Mouse (Mus musculus) fibroblast of lung, adult 2 months (primary cell): ENCODE measurements around the gene Spag6.
A peak's percentile ranks its signal among the peaks of the same experiment; 100 is the strongest.

ENCODE experiments used
- DNase-seq: peaks from one replicate; pipeline ENCODE4 v3.0.0-alpha.2; 2011; ENCODE audit warnings: low read depth

Spag6 gene

DNA sequence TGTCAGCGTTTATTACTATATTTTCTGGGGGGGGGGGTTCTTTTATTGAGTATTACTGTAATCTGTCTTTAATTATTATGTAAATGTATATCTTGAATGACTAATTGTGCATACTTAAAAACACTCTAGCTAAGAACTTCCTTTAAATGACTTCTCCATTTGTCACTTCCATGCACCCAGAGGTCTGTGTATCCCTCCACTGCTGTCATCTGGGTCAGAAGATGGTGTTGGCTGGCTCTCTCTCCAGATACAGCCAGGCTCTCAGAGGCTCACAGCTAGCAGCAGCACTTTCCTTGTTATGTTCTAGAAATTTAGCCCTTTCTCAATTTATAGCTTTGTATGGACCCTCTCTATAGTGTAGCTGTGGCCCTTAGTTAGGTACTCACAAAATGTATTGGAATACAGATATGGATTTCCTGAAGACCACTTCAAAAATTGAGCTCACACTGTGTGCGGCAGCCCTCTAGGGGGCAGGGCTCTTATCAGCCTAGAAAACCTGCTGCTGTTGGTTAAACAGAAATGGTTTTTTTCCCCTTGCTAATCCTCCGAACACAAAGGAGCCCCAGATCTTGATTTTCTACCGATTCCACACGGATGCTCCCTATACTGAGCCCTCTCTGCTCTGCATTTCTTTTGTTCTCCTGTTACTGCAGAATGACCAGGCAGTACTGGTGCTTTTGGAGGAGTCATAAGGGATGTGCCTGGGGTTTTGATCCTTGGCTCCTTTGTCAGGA is 40.7 kb downstream of the Spag6 start:
- no peak for DNase-seq

- DNase-seq = no peak
Observed at GRCm38 (mm10) chr2:18737040-18737439, 43.2 kb downstream of the Spag6 start.

DNA sequence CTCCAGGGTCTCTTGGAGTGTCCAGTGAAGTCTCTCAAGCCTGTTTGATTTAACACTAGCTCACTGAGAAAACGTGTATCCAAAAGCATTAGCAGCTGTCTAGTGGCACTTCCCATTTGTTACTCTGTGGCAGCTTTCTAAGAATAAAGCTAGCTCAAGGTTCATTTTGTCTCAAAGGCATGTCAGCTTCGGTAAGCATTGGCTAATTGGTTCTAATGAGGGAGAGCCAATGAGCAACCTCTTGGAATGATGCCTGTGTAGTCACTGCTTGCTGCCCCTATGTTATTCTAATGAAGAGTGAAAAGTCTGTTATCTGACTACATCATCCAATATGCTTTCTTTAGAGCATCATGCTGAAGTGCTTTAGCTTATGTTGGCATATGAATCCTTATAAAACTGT is 45.4 kb downstream of the Spag6 start:
- DNase-seq = no peak

GRCm38 (mm10) chr2:18756144-18756543 is 62.3 kb downstream of the Spag6 start:
- no peak for DNase-seq

GRCm38 (mm10) chr2:18764846-18765245 is 71.0 kb downstream of the Spag6 start:
- no peak for DNase-seq

DNA sequence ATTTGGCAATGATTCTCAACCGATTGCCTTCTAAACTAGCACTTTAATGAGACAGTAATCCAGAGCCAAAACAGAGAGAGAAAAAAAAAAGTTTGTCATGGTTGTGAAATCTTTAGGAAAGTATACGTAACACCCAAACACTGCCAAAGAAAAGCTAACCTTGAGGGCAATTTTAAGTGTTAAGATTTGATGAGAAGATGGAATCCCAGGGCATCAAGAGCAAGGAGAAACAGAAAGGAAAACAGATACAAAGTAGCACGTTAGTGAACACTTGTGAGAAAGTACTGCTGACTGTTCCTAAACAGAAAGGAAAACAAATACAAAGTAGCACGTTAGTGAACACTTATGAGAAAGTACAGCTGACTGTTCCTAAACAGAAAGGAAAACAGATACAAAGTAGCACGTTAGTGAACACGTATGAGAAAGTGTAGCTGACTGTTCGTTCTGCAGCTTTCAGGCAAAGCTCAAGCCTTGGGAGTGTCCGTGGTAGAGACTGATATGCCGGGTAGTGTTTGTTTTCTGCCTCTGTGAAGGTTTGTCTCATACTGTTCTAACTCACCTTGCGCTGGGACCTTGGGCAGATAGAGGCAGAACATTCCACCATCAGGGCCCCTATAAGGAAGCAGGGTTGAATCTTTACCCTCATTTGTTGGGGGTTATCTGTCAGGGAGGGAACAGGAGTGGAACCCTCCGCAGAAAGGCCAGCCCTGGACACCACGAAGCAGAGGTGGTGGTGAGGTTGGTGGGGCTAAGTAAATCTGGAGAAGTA is 71.8 kb downstream of the Spag6 start:
- no peak for DNase-seq

GRCm38 (mm10) chr2:18766441-18766820 is 72.6 kb downstream of the Spag6 start:
- DNase-seq = no peak

DNA sequence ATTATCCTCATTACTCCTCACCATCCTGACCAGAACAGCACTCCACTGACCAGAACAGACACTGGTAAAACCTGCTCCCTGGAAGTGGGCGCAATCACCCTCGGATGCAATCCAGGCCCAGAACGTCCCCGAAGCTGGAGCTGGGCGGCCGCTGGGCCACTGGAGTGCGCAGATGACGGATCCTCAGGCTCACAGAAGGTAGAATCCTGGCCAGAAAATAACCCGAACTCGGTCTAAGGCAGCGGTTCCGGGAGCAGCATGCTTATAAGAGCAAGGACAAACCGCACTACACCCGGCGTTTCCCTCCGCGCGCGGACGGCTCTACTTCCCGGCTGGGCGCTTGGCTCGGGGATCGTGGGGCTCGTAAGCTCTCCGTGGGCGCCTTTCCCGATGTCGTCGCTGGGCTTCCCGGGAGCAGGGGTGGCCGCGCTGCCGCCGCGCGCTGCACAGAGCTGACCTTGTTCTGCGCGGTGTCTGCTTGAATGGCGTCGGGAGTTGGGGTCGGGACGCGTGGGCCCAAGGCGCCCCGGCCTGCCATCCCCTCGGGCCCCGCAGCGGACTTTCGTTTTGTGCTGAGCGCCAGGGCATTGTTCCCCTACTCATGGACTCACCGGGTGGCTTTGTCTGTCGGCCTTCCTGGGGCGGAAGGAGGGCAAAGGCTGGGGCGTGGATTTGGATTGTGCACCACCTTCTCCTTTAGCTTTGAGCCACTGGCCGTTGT is 73.1 kb downstream of the Spag6 start:
- peak; percentile 73 for DNase-seq

DNA sequence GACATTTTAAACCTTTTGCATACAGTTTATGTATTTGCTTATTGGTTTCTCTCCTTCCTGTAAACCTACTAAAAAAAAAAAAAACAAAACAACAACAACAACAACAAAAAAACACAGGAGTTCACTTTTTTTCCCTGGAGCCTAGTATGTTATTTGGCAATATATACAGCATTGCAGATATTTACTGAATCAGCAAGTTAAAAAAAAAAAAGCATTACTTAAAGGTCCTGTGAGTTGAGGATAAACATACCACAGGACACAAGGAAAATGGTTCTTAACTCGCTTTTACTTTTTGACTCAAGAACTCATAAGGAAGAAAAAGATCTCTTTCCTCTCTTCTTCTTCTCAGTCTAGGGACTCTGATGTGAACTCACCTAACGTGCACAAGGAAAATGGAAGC is 74.6 kb downstream of the Spag6 start:
- DNase-seq = no peak

DNA sequence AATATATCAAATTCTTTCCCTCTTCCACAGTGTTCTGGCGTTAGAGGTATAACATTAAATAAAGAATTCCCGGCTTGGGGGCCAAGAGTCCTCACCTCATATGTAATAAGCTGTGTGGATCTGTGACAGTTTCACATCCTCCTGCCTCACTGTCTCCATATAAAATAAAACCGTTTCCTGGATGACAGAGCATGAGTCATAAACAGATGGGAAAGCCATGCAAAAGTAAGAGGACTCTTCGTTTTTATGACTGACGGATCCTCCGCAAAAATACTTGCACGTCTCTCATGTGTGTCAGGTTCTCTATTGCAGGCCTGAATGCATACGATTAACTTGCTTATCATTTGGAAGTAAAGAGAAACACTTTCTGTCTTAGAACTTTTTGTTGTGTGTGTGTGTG is 78.6 kb downstream of the Spag6 start:
- DNase-seq = no peak

GRCm38 (mm10) chr2:18774326-18774725 is 80.5 kb downstream of the Spag6 start:
- no peak for DNase-seq

DNA sequence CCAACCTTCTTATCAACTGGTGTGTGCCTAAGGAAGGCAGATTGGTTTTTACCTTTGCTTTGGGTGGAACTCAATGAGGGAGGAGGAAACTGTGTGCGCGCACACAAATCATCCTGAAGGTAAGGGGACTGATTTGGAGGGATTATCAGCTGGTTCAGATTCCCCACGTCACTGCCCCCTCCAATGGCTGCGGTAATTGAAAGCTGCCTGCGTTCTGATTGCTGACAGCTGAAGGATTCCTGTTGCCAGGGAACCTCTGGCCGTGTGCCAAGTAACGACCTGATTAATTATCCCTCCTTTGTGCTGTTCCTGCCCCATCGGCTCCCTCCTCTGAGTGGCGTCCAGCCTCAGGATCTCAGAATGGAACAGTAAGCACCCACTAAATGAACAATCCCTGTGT is 84.4 kb downstream of the Spag6 start:
- DNase-seq = no peak

DNA sequence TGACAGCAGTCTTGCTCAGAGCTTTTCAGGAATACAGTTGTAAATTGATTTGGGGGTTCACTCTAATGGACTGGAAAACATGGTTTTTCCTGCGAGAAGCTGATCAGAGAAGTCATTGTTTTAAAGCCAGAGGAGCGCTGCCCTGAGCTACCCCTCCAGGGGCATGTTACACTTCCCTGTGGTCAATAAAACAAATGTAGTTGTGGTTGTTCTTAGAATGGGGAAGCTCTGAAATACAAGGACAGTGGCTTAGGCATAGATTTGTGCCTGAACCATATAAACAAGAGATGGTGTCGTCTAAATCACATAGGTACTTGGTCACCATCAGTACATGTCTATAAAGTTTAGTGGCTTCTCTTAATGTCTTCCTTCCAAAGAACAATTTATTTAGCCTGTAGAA is 86.0 kb downstream of the Spag6 start:
- DNase-seq = no peak

DNA sequence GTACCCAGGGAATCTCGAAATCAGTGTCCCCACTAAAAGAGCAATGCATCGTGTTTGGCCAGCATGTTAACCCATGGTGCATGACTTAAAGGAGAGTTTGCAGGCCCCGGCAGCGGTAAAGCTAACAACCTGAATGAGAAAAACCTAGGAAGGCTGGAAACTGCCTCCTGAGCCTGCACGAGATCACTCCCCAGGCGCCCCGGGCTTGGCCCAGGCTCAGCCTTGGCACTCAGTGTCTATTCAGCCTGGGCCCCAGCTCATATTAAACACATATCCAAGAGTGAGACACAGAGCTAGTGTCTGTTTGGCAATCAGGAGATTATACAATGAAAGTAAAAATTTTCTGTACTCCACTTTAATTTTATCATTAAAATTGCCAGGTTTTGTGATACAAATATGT is 87.5 kb downstream of the Spag6 start:
- DNase-seq = no peak

GRCm38 (mm10) chr2:18794261-18794660 is 100.4 kb downstream of the Spag6 start:
- peak; percentile 14 for DNase-seq

- no peak for DNase-seq
Observed at GRCm38 (mm10) chr2:18797776-18798175, 103.9 kb downstream of the Spag6 start.

DNA sequence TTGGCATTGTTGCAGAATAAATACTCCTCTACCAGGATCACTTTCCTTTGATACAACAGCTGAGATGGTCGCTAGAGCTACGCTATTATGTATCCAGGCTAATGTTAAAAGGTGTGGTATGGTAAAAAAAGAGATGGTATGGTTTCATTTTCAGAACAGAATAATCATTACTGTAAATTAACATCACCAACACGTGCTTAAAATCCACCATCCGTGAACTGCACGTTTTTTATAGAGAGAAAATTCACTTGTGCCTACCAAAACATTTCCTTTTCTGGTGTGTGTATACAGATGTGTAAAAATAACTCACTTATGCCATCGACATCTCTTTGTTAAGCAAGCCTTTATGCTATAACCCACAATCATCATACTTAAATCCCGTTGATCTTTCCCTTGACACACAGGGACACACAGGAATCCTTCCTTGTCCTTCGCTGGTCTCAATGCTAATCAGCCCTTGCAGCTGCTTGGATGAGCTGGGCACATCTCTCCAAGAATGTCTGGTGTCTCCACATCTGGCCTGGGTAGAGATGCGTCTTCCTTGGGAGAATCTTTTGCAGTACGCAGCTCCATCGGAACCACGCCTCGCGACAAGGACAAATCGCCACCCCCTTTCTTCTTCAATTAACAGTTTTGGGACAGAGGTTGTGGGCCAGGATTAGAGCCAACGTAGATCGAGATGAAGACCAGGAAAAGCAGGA is 105.6 kb downstream of the Spag6 start:
- DNase-seq = no peak
